Mouse (Mus musculus) small intestine, adult 2 months (tissue): ENCODE results near the gene Plscr2. TPM values are rescaled to one million over a fixed set of nuclear protein-coding genes. Genes with fewer than 3 reads are reported as not detected.

Source experiments
- H3K27ac ChIP-seq: fragments of 200-500 bp; 2 replicates; pipeline ENCODE4 v1.5.1; 2012; ENCODE audit warnings: low read depth, low read length, control low read depth, inconsistent platforms; ENCODE audit not compliant: insufficient read depth
- H3K27me3 ChIP-seq: fragments of 200-500 bp; 2 replicates; pipeline ENCODE4 v1.6.1; 2012; ENCODE audit warnings: mild to moderate bottlenecking, moderate library complexity, low read length, inconsistent platforms; ENCODE audit not compliant: control insufficient read depth, insufficient read depth
- H3K36me3 ChIP-seq: fragments of 200-500 bp; 2 replicates; pipeline ENCODE4 v1.6.1; 2012; ENCODE audit warnings: mild to moderate bottlenecking, low read length, control low read depth, inconsistent platforms; ENCODE audit not compliant: control insufficient read depth, insufficient read depth
- H3K4me1 ChIP-seq: fragments of 200-500 bp; 2 replicates; pipeline ENCODE4 v1.6.1; 2012; ENCODE audit warnings: low read length, inconsistent platforms, mixed read lengths; ENCODE audit not compliant: control insufficient read depth, insufficient read depth, insufficient read length
- H3K4me3 ChIP-seq: fragments of 200-500 bp; 2 replicates; pipeline ENCODE4 v1.5.1; 2012; ENCODE audit warnings: low read depth, mild to moderate bottlenecking, control low read depth, inconsistent platforms, low read length, moderate library complexity
- CTCF ChIP-seq: fragments of 200-500 bp; IDR thresholded peaks from 2 replicates; pipeline ENCODE4 v1.5.1; 2012; ENCODE audit warnings: low read depth, mild to moderate bottlenecking, control low read depth, inconsistent platforms, low read length, moderate library complexity, mixed read lengths; ENCODE audit not compliant: insufficient replicate concordance, insufficient read length; ENCODE audit errors: extremely low read depth
- POLR2A ChIP-seq: fragments of 200-500 bp; IDR thresholded peaks from 2 replicates; pipeline ENCODE4 v1.6.1; 2012; ENCODE audit warnings: low read depth, mild to moderate bottlenecking, control low read depth, inconsistent platforms, low read length, moderate library complexity
- WGBS: fragments of 180-500 bp; shearing (Covaris S2); methylation state at CpG from one replicate; pipeline ENCODE4 v1.1.7; 2018; 5-methylcytosine and 5-hydroxymethylcytosine counted together
- polyA plus RNA-seq: library from polyadenylated mRNA; depleted of rRNA; stranded (reverse); fragments of >200 nt; gene quantifications from 2 replicates; pipeline ENCODE4 v1.2.3, GENCODE M21; 2012; rRNA removed

Gene Plscr2
- polyA plus RNA-seq, 1 experiment: 0.80 TPM

DNA sequence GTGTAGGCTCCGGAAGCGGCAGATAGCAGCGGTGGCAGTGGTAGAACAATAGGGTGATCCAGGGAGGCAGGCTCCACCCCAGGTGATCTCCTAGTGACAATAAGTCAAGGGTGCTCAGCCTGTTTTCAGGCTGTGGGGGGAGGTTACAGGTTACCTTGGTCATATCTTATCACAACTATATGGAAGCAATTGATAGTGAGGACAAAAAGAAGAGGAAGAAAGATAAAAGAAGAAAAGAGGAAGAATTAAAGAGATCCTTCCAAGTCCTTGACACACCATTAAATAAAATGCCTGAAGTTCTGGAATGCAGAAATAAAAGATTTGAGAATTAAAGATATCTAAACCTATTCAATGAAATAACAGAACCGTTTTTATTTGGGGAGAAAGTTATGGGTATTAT lies 51.4 kb downstream of the Plscr2 start:
- no peak overlapping the region for H3K27ac ChIP-seq
- WGBS: 86% methylated on average over 4 of the region's 4 CpGs
- TF ChIP-seq POLR2A: no peak
- TF ChIP-seq CTCF: no peak

DNA sequence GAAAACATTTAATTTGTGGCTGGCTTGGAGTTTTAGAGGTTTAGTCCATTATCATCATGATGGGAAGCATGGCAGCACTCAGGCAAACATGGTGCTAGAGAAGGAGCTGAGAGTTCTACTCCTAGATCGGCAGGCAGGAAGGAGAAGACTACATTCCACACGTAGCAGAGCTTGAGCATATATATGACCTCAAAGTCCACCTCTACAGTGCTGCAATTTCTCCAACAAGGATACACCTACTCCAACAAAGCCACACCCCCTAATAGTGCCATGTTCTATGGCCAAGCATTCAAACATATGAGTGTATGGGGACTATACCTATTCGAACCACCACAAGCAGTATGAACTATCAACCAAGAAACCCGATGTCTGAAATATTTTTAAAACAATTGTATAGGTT lies 56.0 kb downstream of the Plscr2 start:
- H3K36me3 ChIP-seq: no peaks in the 10 kb centered on the region
- H3K27ac ChIP-seq: no peak overlapping the region
- WGBS: 61% methylated on average over 4 of the region's 4 CpGs
- H3K4me3 ChIP-seq: no peak overlapping the region
- no peak for TF ChIP-seq POLR2A
- TF ChIP-seq CTCF: no peak
- H3K27me3 ChIP-seq: no peaks in the 10 kb centered on the region
- peaks cover under 1% of the 10 kb centered on the region; the same call in 1 of the 2 replicates for H3K4me1 ChIP-seq

More for the DNA sequence above, 51.4 kb downstream of the Plscr2 start:
- H3K27me3 ChIP-seq: no peaks in the 10 kb centered on the region
- no peaks in the 10 kb centered on the region for H3K36me3 ChIP-seq
- H3K4me3 ChIP-seq: no peak overlapping the region
- H3K4me1 ChIP-seq: no peaks in the 10 kb centered on the region

- Histone ChIP-seq H3K27ac (no peak overlapping the region), H3K4me3 (no peak overlapping the region), H3K36me3 (no peaks in the 10 kb centered on the region), H3K4me1 (peaks cover 7% of the 10 kb centered on the region; the same call in 1 of the 2 replicates), H3K27me3 (no peaks in the 10 kb centered on the region)
- WGBS: 95% methylated on average over 10 of the region's 10 CpGs
- TF ChIP-seq CTCF: no peak
- no peak for TF ChIP-seq POLR2A
Observed at GRCm38 (mm10) chr9:92334845-92335244, 59.4 kb downstream of the Plscr2 start.

DNA sequence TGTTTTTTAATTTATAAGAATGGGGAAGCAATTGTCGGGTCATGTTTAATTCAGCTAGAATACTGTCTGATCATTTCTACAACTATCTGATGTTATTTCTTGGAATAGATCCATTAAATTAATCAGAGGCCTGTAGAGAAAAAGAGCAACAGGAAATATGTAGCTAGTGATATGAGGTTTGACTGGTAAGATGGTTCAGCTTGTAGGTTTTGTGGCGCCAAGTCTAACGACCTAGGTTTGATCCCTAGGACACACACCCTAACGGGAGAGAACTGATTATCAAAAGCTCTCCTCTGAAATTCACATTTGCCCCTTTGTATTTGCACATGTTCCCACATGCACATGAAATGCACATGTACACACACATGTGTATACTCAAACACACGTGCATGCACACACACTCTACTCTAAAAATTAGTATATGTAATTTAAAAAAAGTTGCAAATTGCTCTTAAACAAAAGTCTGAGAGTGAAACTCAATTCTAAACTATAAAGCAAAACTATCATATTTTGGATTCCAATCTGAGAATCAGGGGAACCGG lies 59.9 kb downstream of the Plscr2 start:
- 84% methylated on average over 6 of the region's 6 CpGs for WGBS

GRCm38 (mm10) chr9:92337063-92337462 lies 61.7 kb downstream of the Plscr2 start:
- TF ChIP-seq CTCF (no peak), POLR2A (no peak)
- H3K4me3 ChIP-seq: no peak overlapping the region
- H3K36me3 ChIP-seq: no peaks in the 10 kb centered on the region
- no peaks in the 10 kb centered on the region for H3K27me3 ChIP-seq
- 31% methylated on average over 1 of the region's 1 CpGs for WGBS
- no peak overlapping the region for H3K27ac ChIP-seq
- peaks cover 7% of the 10 kb centered on the region; the same call in 1 of the 2 replicates for H3K4me1 ChIP-seq

More for the DNA sequence above, 59.9 kb downstream of the Plscr2 start:
- peaks cover 7% of the 10 kb centered on the region; the same call in 1 of the 2 replicates for H3K4me1 ChIP-seq
- H3K36me3 ChIP-seq: no peaks in the 10 kb centered on the region
- no peak overlapping the region for H3K27ac ChIP-seq
- H3K4me3 ChIP-seq: no peak overlapping the region
- TF ChIP-seq POLR2A (no peak), CTCF (no peak)
- no peaks in the 10 kb centered on the region for H3K27me3 ChIP-seq

GRCm38 (mm10) chr9:92337661-92338060 lies 62.3 kb downstream of the Plscr2 start:
- Histone ChIP-seq H3K36me3 (no peaks in the 10 kb centered on the region), H3K4me3 (no peak overlapping the region), H3K4me1 (peaks cover 7% of the 10 kb centered on the region; the same call in 1 of the 2 replicates), H3K27ac (no peak overlapping the region), H3K27me3 (no peaks in the 10 kb centered on the region)
- WGBS: 67% methylated on average over 3 of the region's 3 CpGs
- no peak for TF ChIP-seq CTCF
- TF ChIP-seq POLR2A: no peak

DNA sequence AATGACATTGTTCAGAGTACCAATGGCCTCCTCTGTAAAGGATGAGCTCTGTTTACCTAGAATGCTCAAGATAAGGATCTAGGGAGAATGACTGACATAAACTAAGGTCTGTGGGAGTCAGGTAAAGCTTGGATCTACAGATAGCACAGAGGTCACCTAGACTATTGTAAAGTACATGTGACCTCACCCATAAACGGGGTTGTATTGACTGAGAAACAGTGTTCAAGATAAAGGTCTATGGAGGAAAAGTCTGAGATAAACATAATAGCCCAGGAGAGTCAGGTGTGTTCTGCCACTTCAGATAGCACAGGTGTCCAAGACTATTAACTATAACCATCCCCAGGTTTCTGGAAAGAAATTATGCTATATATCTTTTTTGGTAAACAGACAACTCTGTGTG lies 63.6 kb downstream of the Plscr2 start:
- WGBS: 20% methylated on average over 1 of the region's 1 CpGs

More for the DNA sequence above, 63.6 kb downstream of the Plscr2 start:
- Histone ChIP-seq H3K4me3 (no peak overlapping the region), H3K4me1 (peaks cover 7% of the 10 kb centered on the region; the same call in 1 of the 2 replicates), H3K36me3 (no peaks in the 10 kb centered on the region), H3K27me3 (no peaks in the 10 kb centered on the region), H3K27ac (no peak overlapping the region)
- TF ChIP-seq POLR2A: no peak
- no peak for TF ChIP-seq CTCF

Other genes with a start within 250 kb of the Plscr2 start
- not detected in 2 replicates for gene Plscr5, start 82.7 kb upstream of the Plscr2 start, polyA plus RNA-seq
- 8.1 and 14.0 TPM in 2 replicates for gene Plscr1, start 25.9 kb upstream of the Plscr2 start, polyA plus RNA-seq
- gene 1700057G04Rik, start 33.8 kb downstream of the Plscr2 start, polyA plus RNA-seq: not detected in 2 replicates
- gene Plscr4, start 181.8 kb downstream of the Plscr2 start, polyA plus RNA-seq: 1.1 and 1.4 TPM in 2 replicates